Mouse (Mus musculus): Measurements from ENCODE around the gene Gm7137.
"Not testable (repeated sequence)": the region's sequence is repeated elsewhere in the genome, so short reads cannot be mapped to it uniquely, and the experiment has no call there.

GRCm38 (mm10) chr10:77782442-77782841 is 5.6 kb downstream of the Gm7137 start, which contains the start of gene Gm3250:
- not testable (repeated sequence) for TF ChIP-seq POLR2A (IDR thresholded peaks at IDR 0.05; ENCODE audit: borderline replicate concordance, control insufficient read depth, low read depth, low read length); CTCF (IDR thresholded peaks at IDR 0.05; ENCODE audit: control insufficient read depth, insufficient read depth, low read length)

Measured in bone marrow, adult 2 months (tissue).